Mouse (Mus musculus) left cerebral cortex, adult 9 months (tissue): Measurements from ENCODE around the gene Banf1.
"Not testable (repeated sequence)": the region's sequence is repeated elsewhere in the genome, so short reads cannot be mapped to it uniquely, and the experiment has no call there.

Source experiments
- DNase-seq, 2 experiments: peaks; one replicate each; pipeline ENCODE4 v3.0.0; 2022; ENCODE audit warnings: low spot score in 2 of 2

The Banf1 gene

DNA sequence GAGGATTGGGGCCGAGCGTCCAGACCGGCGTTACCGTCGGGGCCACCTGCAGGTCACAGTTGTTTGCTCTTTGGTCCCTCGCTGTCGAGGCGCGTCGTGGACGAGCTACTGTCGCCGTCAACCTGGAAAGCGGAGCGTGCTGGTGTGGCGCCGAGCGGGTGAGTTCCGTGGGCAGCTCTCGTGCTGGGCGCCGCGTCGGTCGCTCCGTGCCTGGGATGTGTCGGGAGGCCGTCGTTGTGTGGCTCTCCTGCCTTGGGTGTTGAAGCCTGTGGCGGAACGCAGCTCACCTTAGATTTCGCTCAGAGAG lies at the start of gene Banf1:
Banf1 (minus strand) TSS at position 116 of the 307 bp plus-strand sequence.
- DNase-seq, result no peak

DNA sequence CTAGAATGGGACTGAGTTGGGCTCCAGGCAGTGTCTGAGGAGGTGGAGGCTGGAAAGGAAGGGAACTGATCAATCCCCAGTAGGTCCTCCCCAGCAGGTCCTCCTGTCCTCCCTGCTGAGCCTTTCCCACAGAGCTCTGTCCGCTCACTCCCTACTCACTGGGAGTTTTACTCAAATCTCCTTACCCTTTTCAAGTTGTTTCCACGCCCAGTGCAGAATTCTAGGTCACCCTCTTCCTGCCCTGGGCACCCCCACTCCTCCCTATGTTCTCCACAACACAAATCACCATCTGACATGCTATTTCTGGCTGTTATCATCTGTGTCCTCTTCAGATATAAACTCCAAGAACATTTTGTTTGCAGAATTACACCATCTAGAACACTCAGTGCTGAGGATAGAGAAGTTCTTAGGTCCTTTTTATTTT lies 47.6 kb upstream of the Banf1 start:
- peak in 1 of 2 experiments; percentile 36 for DNase-seq

DNA sequence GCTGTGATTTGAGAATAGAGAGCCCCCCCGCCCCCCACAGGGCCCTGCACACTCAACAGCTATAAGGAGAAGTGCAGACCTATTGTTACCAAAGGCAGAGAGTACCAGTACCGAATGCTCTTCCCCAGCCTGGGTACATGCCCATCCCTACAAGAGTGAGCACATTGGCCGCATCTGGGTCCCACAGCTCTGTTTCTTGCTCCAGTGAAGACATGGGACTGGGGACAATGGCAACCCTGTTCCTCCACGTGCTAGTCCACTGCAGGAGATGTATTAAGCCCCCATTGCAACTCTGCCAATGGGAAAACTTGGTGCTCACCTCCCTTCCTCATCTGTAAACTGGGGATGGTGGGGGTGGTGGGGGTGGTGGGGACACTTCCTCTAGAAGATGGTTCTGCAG lies 46.9 kb upstream of the Banf1 start:
- no peak for DNase-seq

DNA sequence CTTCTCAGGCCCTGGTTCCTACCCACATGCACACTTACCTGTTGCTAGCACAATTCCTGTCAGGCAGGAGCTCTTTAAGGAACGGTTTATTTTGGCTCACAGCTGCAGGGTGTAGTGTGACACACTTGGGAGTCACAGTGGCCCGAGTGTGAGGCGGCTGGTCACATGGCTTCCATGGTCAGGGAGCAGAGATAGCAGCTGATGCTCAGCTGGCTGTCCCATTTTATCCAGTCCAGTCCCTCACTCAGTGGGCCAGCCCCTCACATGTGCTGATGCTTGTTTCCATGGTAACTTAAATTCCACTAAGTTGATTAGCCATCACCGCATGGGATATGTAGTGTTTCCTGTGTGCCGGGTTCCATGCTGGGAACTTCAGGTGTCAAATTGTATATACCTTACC lies 45.0 kb upstream of the Banf1 start:
- no peak for DNase-seq

DNA sequence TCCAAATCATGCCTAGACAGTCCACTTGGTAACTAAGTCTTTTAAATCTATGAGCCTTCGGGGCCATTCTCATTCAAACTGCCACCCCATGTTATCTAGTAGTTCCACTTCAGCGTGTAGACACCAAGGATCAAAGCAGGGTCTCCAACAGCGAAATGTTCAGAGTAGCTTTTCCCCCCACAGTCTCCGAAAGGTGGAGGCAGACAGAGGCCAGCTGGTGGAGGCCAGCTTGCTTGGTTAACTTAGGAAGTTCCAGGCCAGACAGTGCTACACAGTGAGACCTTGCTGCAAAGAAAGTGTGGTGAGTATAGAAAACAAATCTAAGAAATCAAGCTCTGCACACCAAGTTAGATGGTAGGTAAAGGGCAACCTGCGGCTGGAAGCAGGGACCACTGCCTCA lies 43.7 kb upstream of the Banf1 start:
- no peak for DNase-seq

DNA sequence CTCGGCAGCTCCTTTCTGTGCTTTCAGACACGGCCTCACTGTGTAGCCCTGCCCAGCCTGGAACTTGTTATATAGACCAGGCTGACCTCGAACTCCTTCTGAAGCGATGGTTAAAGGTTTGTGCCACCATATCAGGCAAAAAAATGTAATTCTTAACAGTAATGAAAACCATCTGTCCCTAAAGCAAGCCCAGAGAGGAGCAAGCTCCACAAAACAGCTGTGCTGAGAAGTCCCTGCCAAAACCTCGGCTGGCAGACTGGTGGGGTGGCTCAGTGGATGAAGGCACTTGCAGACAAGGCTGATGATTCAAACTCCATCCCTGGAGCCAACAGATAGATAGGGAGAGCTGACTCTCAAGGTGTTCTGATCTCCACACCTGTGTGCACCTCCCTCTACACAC lies 42.1 kb upstream of the Banf1 start:
- DNase-seq, result no peak

DNA sequence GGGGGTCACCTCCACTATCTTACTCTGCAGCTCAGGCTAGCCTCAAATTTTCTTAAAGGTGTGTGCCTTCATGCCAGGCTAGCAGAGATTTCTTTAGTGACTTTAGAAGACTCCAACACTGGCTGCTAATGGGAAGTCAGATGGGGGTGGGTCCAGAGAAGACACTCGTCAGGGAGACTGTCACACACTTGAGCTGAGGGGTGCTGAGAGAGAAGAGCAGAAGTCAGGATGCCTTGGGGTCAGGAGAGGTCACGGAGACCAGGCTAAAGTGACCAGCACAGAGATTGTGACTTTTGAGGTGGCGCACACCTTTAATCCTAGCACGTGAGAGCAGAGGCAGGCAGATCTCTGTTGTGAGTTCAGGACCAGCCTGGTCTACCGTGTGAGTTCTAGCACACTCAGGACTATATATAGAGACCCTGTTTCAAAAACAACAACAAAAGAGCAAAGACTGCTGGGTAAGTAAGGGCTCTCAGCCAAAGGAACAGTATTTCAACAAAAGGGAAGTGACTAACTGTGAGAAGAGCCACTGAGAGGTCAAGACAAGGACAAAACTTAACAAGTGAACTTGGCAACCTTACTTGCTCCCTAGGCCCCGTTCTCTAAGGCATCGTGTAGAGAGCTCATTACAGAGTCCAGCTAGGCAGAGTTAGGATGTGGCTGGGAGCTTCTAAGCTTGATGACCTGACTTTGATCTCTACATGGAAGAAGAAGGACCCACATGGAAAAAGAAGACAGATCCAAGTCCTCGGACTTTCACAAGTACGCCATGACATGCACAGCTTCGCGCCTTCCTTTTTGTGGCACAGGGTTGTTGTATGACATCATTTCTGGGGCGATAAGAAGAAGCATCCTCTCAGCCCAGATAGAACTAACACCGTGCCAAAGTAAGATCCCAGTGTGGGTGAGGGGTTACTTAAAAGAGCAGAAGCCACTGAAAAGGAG lies 41.4 kb upstream of the Banf1 start:
- no peak for DNase-seq

DNA sequence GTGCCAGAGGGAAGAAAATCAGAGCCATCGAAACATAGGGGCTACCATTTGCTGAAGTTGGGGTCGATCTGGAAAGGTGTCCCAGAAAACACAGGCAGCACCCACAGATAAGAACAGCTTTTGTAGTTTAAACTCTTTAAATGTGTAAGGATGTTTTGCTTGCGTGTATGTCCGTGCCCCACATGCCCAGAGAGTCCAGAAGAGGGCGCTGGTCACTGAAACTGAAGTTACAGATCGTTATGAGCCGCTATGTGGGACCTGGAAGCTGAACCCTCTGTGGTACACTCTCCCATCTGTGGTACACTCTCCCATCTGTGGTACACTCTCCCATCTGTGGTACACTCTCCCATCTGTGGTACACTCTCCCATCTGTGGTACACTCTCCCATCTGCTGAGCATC lies 40.2 kb upstream of the Banf1 start:
- DNase-seq, result peak in 1 of 2 experiments; percentile 71

DNA sequence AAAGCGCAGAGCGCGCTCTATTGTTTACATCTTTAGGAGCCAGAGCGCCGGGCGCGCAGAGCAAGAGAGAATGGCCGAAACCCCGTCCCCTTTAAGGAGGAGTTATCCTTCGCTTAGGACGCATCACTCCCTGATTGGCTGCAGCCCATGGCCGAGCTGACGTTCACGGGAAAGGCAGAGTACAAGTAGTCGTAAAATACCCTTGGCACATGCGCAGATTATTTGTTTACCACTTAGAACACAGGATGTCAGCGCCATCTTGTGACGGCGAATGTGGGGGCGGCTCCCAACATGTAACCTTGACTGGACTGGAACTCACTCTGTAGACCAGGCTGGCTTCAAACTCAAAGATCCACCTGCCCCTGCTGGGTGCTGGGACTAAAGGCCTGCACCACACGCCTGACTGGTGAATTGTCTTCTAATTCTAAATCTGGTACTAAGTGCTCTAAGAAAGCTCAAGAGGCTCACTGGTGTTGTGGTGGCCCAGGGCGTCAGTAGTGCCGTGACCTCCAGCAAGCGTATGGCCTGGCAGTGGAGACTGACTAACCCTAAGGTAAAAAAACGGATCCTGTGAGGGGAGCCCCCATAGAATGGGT lies 39.7 kb upstream of the Banf1 start:
- DNase-seq, result peak in 1 of 2 experiments; percentile 68

DNA sequence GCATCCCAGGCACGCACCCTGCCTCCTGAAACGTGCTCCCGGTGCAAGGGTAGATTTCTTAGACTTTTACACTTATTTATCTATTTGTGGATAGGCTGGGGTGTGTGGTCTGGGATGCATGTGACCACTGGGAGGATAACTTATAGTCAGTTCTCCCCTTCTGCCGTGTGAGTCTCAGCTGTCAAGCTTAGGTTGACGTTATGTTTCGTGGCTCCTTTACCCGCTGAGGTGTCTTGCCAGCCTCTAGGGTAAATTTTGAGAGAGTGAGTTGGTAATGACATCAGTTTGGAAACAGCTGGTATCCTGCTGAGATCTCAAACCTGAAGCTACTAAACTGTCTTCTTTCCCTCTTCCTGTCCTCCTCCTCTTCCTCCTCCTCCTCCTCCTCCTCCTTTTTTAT lies 39.0 kb upstream of the Banf1 start:
- DNase-seq, result no peak

DNA sequence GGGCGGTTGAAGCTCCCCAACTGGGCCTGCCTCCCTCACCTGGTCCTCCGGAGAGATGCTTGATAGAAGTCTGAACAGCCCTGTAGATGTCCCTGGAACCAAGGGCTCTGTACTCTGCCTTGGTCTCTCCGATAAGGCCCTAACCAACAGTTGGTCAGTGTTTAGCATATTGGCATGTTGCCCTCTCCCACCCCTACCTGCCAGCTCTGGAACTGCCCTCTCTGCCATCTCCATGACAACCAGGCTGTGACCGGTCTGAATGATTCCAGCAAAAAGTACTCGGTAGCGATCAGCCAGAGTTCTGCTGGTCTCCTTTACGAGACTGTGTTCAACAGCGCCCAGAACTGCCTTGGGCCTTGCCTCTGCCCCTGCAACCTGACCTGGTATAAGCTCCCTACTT lies 35.3 kb upstream of the Banf1 start, which contains the start of gene Tsga10ip:
Tsga10ip (minus strand) TSS at position 234 of the 400 bp plus-strand sequence.
- DNase-seq, result no peak

DNA sequence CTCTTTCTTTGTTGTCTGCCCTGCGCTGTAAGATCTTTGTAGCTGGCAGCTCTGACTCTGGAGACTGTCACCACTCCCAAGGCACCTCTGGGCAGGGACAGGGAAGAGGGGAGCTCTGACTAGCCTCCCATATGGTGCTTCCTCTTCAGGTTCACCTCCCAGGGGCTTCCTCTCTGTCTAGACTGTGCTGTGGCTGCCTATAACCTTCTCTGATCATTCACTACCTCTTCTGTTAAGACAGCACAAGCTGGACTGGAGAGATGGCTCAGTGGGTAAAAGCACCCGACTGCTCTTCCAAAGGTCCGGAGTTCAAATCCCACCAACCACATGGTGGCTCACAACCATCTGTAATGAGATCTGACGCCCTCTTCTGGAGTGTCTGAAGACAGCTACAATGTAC lies 34.1 kb upstream of the Banf1 start:
- DNase-seq, result not testable (repeated sequence)

DNA sequence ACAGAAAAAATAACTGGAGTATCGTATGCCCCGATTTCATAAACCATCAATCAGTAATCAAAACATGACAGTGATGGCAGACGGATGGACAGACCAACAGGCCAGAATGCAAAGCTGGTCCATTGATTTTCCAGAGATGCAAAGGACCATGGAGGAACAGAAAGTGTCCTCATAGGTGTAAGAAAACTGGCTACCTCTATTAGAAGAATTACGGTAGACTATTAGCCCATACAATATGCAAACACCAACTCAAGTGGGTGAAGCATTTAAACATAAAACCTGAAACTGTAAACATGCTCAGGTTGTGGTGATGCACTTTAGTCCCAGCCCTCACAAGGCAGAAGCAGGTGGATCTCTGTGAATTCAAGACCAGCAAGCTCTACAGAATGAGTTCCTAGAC lies 28.4 kb upstream of the Banf1 start:
- no peak for DNase-seq

DNA sequence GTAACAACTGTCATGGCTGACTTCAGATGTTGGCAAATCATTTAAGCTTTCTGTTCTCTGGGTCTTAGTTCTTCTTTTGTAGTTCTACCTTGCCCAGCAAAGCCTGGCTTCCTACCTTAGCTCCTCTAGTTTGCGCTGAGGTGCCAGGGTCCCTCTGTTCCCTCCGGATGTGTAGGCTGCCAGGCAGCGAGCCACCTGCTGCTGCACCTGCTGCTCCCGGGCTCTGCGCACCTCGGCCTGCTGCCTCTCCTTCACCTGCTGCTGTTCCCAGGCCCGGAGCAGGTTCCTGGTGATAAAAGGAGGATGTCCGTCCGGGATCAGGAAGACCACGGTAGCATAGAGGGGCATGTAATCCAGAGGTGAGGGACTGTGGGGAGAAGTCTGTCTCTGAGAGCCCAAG lies 27.2 kb upstream of the Banf1 start:
- no peak for DNase-seq

DNA sequence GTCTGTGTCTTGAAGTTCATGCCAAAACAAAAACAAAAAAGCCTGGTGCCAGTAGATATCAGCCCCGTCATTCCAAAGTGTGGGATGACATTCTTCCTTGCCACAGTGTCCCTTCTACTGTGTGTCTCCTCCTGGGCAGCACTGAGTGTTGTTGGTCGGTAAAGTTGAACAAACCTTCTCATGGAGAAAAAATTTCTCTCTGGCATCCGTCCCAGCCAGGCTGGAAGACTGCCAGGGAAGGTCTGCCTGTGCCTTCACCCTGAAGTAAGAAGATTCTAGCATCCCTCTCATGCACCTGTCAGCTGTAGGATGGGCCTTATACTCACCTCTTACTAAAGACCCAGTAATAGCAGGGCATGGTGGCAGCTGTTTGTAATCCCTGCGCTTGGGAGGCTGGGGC lies 25.9 kb upstream of the Banf1 start:
- DNase-seq, result peak in 1 of 2 experiments; percentile 17

DNA sequence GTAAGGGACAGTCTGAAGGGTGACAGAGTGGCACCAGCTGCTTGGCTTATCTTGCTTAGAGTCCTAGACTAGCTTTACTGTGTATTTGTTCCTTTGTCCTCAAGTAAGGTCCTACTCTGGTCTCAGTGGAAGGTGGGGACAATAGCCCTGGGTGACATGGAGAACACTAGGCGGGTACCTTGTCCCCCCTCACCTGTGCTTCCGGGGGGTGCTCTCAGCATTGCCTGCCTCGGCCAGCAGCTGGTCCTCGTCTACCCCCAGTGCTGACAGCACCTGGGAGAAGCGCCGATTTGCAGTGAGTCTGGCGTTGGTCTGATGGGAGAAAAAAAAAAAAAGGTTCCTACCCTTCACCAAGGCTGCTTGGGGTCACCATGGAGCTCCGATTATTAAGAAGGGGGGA lies 23.4 kb upstream of the Banf1 start:
- no peak for DNase-seq

DNA sequence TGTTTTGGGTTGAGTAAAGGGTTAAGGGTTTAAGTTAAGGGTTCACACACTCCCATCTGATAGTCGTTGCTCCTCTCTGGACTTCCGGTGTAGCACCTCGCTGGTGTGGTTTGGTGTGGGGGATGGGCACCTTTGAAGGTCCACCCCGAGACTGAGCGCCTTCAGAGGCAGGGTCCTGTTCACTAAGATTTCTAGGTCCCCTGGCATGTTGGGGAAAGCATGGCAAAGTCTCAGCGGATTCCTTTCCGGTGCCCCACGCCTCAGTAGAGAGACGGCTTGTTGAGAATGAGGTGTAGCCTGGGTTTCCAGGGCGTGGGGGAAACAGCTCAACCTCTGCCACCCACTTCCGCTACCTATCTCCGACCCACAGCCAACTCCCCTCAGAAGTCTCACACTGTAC lies 22.7 kb upstream of the Banf1 start:
- no peak for DNase-seq

DNA sequence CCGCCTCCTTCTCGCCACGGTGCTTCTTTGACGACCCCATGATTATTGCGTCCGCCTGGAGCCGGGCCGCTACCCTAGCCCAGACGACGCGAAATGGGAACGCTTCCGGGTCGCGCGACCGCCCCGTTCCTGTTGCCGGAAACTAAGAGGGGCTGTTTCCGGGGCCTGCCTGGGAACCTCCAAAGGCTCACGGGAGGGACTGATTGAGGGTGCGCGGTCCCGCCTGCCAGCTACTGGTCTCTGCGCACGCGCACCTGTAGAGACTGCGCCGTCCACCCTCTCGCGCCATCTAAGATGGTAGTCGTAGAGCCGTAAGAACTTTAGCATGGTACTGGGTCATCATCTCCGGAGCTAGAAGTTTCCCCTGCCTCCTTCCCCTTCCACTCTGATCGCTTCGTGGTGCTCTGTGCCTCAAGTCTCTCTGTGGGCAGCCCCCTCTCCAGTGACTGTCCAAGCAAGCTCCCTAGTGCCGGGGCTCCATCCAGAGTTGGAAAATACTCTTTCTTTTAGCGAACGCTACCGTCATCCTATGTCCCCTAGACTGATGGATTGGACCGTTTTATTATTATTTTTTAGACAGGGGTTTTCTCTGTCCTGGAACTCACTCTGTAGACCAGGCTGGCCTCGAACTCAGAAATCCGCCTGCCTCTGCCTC lies 21.7 kb upstream of the Banf1 start, which contains the start of gene Sart1:
Sart1 (minus strand) TSS at position 116 of the 655 bp plus-strand sequence.
- DNase-seq, result peak; percentile 90 to 94

DNA sequence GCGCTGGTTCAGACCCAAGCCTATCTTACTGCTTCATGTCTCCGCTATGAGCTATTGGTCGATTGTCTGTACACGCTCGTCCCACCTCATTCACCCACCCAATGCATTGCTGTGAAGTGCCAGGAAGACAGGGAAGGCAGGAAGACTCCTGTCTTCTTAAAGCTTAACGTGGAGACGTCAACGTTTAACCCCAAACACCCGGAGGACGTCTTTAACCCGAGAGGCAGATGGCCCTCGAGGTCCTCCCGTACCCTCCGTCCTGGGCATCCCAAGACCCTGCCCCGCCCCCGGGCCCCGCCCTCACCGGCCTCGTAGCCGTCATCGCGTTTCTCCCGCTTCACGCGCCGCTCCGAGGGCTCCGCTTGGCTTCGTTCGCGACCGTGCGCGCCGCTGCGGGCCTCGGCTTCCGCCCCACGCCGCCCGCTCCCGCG lies 21.1 kb upstream of the Banf1 start:
- peak in 1 of 2 experiments; percentile 17 for DNase-seq

DNA sequence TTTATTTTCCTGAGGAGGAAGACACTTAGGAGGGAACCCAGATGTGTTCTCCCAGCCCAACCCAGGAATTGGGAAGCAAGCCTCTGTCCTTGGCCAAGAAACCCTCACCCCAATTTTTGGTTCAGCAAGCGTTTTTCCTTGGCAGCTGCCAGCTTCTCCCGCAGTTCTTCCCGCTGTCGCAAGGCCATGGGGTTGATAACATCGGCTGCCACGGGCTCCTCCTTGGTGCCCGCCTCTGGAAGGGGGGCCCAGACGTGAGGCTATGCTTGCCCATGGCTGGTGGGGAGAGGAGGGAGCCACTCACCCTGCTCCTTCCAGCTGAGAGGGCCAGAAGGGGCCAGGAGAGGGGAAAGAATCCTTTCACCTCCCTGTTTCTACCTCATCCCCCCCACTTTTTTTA lies 17.7 kb upstream of the Banf1 start:
- DNase-seq, result no peak

DNA sequence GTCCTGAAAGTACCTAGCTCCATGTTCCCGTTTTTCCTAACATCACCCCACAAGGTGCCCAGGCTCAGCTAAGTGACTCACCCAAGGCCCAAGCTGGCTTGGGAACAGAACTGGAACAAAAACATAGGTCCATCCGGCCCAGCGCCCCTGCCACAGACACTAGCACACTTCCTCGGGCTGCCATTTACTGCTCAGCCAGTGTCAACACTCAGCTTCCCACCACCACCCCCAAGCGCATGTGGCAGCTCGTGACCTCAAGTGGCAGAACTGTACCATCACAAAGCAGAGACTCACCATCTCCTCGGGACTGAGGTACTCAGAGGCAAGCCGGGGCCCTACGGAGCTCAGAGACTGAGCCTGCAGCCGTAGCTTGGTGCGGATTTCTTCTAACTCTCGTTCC lies 16.4 kb upstream of the Banf1 start:
- DNase-seq, result no peak

DNA sequence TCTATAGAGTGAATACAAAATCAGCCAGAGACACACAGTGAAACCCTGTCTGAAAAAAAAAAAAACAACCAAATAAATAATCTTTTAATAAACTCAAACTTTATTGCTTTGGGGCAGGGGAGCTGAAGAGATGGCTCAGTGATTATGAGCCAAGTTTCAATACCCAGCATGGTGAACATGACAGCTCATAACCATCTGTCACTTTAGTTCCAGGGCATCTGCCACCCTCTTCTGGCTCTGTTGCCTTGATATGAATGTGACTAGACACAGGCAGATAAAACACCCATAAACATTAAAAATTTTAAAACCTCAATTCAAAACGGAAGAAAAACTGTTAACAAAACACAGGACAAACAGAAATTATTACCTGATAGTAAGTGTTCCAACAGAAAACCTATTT lies 10.5 kb upstream of the Banf1 start:
- no peak for DNase-seq

DNA sequence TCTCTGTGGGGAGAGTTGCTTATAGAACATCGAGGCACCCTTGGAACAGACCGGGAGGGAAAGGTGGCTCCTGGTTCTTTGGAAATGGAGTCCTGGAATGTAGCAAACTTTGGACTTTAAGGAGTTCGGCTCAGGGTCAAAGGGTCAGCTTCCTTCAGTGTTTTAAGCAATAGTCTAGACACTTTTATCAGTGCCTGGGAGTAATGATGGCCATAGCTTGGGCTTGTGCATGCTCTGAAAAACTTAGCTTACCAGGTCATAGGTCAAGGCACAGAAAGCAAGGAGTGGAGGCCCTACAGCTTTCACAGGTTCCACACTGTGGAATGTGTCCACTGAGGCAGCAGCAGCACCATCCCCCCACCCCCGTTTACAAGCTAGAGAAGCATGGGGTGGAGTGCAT lies 7.8 kb upstream of the Banf1 start:
- DNase-seq, result no peak
